In the genomic region with DNA sequence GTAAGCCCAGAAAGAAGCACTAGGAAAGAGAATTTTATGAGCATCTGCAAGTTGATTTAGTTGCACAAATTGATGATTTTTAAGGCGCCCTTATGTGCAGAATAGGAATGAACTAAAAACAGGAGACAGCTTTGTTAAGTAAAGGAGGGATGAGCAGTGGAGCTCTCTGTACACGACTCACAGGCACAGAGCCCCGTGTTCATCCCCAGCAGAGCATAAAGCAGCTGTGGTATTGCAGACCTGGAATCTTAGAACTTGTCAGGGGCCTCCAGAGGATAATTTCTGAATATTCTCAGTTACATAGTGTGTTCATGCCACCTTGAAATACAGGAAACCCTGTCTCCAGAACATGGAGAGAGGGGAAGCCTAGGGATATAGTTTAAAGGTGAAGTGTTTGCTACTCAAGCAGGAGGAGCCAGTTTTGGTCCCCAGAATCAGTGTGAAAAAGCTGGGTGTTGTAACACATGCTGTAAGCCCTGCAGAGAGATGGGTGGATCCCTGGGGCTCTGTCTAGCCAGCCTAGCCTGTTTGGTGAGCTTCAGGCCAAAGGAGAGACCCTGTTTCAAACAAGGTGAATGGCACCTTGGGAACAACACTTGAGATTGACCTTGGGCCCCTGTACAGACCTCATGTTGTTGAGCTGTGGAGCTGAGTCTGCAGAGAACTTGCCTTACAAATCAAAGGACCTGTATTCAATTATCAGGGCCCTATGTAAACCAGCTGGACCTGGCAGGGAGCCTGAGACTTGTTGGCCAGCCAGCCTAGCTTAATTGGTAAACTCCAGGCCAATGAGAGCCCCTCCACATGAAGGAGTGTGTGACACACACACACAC, we compare ENCODE assay signal across 9 mouse cellular contexts. TPM values are rescaled to one million over a fixed set of nuclear protein-coding genes. Genes with fewer than 3 reads are reported as not detected.
DNase-seq lines count a peak whose midpoint lies in the region; ATAC-seq and TF ChIP-seq lines count a peak whose summit lies in the region.
"Had no signal": no experiment of that assay in that cellular context is flagged by ENCODE, and none has a peak within 500 bp of the region (broad histone marks: within the 10 kb centered on the region; RNA-seq: fewer than 3 reads in every experiment).

No protein-coding gene starts in this region.

- no peak for TF ChIP-seq CTCF in spleen, adult 2 months (IDR thresholded peaks at IDR 0.05; ENCODE audit: extremely low read depth, insufficient read depth, insufficient read length, insufficient replicate concordance)

- H3K4me2 ChIP-seq in forebrain, embryonic 16.5 days (ENCODE audit: low read length): no peak overlapping the region
- no peak overlapping the region for H3K4me2 ChIP-seq in stomach, embryonic 15.5 days
- H3K4me2 ChIP-seq: heart, embryonic 12.5 days had no signal

- no peaks in the 10 kb centered on the region for H3K9me3 ChIP-seq in forebrain, embryonic 16.5 days (ENCODE audit: control insufficient read depth, low read length)
- no peaks in the 10 kb centered on the region for H3K9me3 ChIP-seq in stomach, embryonic 15.5 days
- H3K9me3 ChIP-seq: heart, embryonic 12.5 days had no signal

- 81% methylated on average over 3 of the region's 3 CpGs for WGBS in spleen, adult 2 months
- 66% methylated on average over 3 of the region's 3 CpGs for WGBS in forebrain, embryonic 16.5 days
- 59% methylated on average over 3 of the region's 3 CpGs for WGBS in stomach, embryonic 15.5 days

- H3K4me1 ChIP-seq in spleen, adult 2 months (ENCODE audit: control insufficient read depth, insufficient read depth, insufficient read length): peaks cover 10% of the 10 kb centered on the region; the same call in 1 of the 2 replicates
- H3K4me1 ChIP-seq in forebrain, embryonic 16.5 days (replicated peaks; ENCODE audit: control insufficient read depth, insufficient read depth, low read length): peaks cover 7% of the 10 kb centered on the region; the same call in 1 of the 2 replicates
- no peaks in the 10 kb centered on the region for H3K4me1 ChIP-seq in stomach, embryonic 15.5 days

- H3K27me3 ChIP-seq in spleen, adult 2 months (ENCODE audit: control insufficient read depth, insufficient read depth, low read length): no peaks in the 10 kb centered on the region
- H3K27me3 ChIP-seq in forebrain, embryonic 16.5 days (replicated peaks; ENCODE audit: control insufficient read depth, insufficient read depth, low read length): no peaks in the 10 kb centered on the region
- no peaks in the 10 kb centered on the region for H3K27me3 ChIP-seq in stomach, embryonic 15.5 days (replicated peaks)
- H3K27me3 ChIP-seq: heart, embryonic 12.5 days had no signal

- H3K27ac ChIP-seq in spleen, adult 2 months (ENCODE audit: insufficient read depth, low read length): peak overlapping the region; percentile 9; the same call in 1 of the 2 replicates
- peak overlapping the region; percentile 37; the same call in 1 of the 2 replicates for H3K27ac ChIP-seq in forebrain, embryonic 16.5 days (ENCODE audit: low read length)
- H3K27ac ChIP-seq in stomach, embryonic 15.5 days: peak overlapping the region; percentile 66; the same call in 1 of the 2 replicates

- ATAC-seq in forebrain, embryonic 16.5 days: peak; percentile 47; the same call in 1 of the 2 replicates
- peak; percentile 91 for ATAC-seq in stomach, embryonic 15.5 days (ENCODE audit: insufficient read depth, low FRiP score, low read depth)
- ATAC-seq in megakaryocyte, adult 5-6 weeks (ENCODE audit: poor library complexity, severe bottlenecking): no peak

- no peak for TF ChIP-seq POLR2A in spleen, adult 2 months (IDR thresholded peaks at IDR 0.05; ENCODE audit: low read depth, low read length)

- no peak for DNase-seq in spleen, adult 2 months (ENCODE audit: low read depth in 1 of 2, low spot score in 2 of 2)
- DNase-seq in spleen, postnatal 36 days (ENCODE audit: low spot score in 2 of 2): no peak
- peak; percentile 50 for DNase-seq in kidney, postnatal 14 days
- no peak for DNase-seq in right cerebral cortex, postnatal 25 days
- DNase-seq: cerebellum, adult 9-11 months had no signal

- H3K4me3 ChIP-seq in spleen, adult 2 months (ENCODE audit: extremely low read depth, insufficient read depth, insufficient read length): no peak overlapping the region
- no peak overlapping the region for H3K4me3 ChIP-seq in forebrain, embryonic 16.5 days (replicated peaks; ENCODE audit: low read length)
- no peak overlapping the region for H3K4me3 ChIP-seq in stomach, embryonic 15.5 days (replicated peaks)
- H3K4me3 ChIP-seq: heart, embryonic 12.5 days had no signal

- no peak overlapping the region; the same call in 1 of the 2 replicates for H3K9ac ChIP-seq in forebrain, embryonic 16.5 days (replicated peaks; ENCODE audit: low read depth, low read length)
- no peak overlapping the region for H3K9ac ChIP-seq in stomach, embryonic 15.5 days
- H3K9ac ChIP-seq: heart, embryonic 12.5 days had no signal

- peaks cover 1% of the 10 kb centered on the region; the same call in 1 of the 2 replicates for H3K36me3 ChIP-seq in spleen, adult 2 months (ENCODE audit: control insufficient read depth, insufficient read depth, low read length)
- H3K36me3 ChIP-seq in forebrain, embryonic 16.5 days (ENCODE audit: control insufficient read depth, insufficient read depth): no peaks in the 10 kb centered on the region
- H3K36me3 ChIP-seq in stomach, embryonic 15.5 days: no peaks in the 10 kb centered on the region

RNA-seq across cellular contexts. Expression of gene Rufy3, which starts 10.9 kb away (rescaled TPM):
- polyA plus RNA-seq in spleen, adult 2 months (2012; rRNA removed): 3.7 and 4.7 TPM in 2 replicates
- polyA plus RNA-seq in forebrain, embryonic 16.5 days (2015; fragmentation: Nextera tagmentation; extraction: Ambion mirVana): 248 and 258 TPM in 2 replicates
- polyA plus RNA-seq in stomach, embryonic 15.5 days (2015; fragmentation: Nextera tagmentation; extraction: Ambion mirVana): 16.8 and 18.3 TPM in 2 replicates
- total RNA-seq in megakaryocyte, adult 5-6 weeks (2015): 10.3 and 12.2 TPM in 2 replicates
- total RNA-seq in megakaryocyte, adult 5-6 weeks (2017): 17.7 and 20.7 TPM in 2 replicates

RNA-seq across cellular contexts. Expression of gene Utp3, which starts 21.5 kb away (rescaled TPM):
- polyA plus RNA-seq in spleen, adult 2 months (2012; rRNA removed): 9.3 and 14.0 TPM in 2 replicates
- polyA plus RNA-seq in forebrain, embryonic 16.5 days (2015; fragmentation: Nextera tagmentation; extraction: Ambion mirVana): 50.8 and 55.0 TPM in 2 replicates
- polyA plus RNA-seq in stomach, embryonic 15.5 days (2015; fragmentation: Nextera tagmentation; extraction: Ambion mirVana): 62.6 and 65.5 TPM in 2 replicates
- 74.1 and 86.4 TPM in 2 replicates for total RNA-seq in megakaryocyte, adult 5-6 weeks (2015)
- total RNA-seq in megakaryocyte, adult 5-6 weeks (2017): 56.8 and 60.0 TPM in 2 replicates

RNA-seq across cellular contexts. Expression of gene Jchain, which starts 48.0 kb away (rescaled TPM):
- polyA plus RNA-seq in spleen, adult 2 months (2012; rRNA removed): 383 and 430 TPM in 2 replicates
- 0.11 and 0.58 TPM in 2 replicates for polyA plus RNA-seq in forebrain, embryonic 16.5 days (2015; fragmentation: Nextera tagmentation; extraction: Ambion mirVana)
- 0.19 and 0.27 TPM in 2 replicates for polyA plus RNA-seq in stomach, embryonic 15.5 days (2015; fragmentation: Nextera tagmentation; extraction: Ambion mirVana)
- 14.6 and 57.2 TPM in 2 replicates for total RNA-seq in megakaryocyte, adult 5-6 weeks (2015)
- total RNA-seq in megakaryocyte, adult 5-6 weeks (2017): 9.2 and 29.6 TPM in 2 replicates

Comparison
In these comparisons a context has a peak if more than half of its experiments do, and no peak if none do; other contexts are left out.
1. H3K27ac ChIP-seq: peak in every context shown above with its lines; median percentile 66 in stomach, embryonic 15.5 days; 37 in forebrain, embryonic 16.5 days; 9 in spleen, adult 2 months.
2. RNA of gene Rufy3, which starts 10.9 kb away (polyA plus RNA-seq): 248 to 258 TPM in forebrain, embryonic 16.5 days; 16.8 to 18.3 TPM in stomach, embryonic 15.5 days and 3.7 to 4.7 TPM in spleen, adult 2 months; every median in the first group is over 10 times any median in the second.
3. RNA of gene Jchain, which starts 48.0 kb away (polyA plus RNA-seq): 383 to 430 TPM in spleen, adult 2 months; 0.11 to 0.58 TPM in forebrain, embryonic 16.5 days and 0.19 to 0.27 TPM in stomach, embryonic 15.5 days; every median in the first group is over 100 times any median in the second.